Mouse (Mus musculus) bone marrow, adult 2 months (tissue): ENCODE measurements around the gene Mapk9. TPM values are rescaled to one million over a fixed set of nuclear protein-coding genes. Genes with fewer than 3 reads are reported as not detected.

ENCODE experiments used
- H3K27ac ChIP-seq: fragments of 200-500 bp; 2 replicates; pipeline ENCODE4 v1.5.1; 2012; ENCODE audit warnings: low read depth, mild to moderate bottlenecking, control low read depth, inconsistent platforms, low read length; ENCODE audit not compliant: control insufficient read depth, poor library complexity, insufficient read depth
- H3K4me1 ChIP-seq: fragments of 200-500 bp; 2 replicates; pipeline ENCODE4 v1.6.1; 2011; ENCODE audit warnings: low read length; ENCODE audit not compliant: control insufficient read depth, insufficient read depth
- H3K4me3 ChIP-seq: fragments of 200-500 bp; replicated peaks from 2 replicates; pipeline ENCODE3; 2011; ENCODE audit warnings: mild to moderate bottlenecking, low read depth, low read length, control low read depth; ENCODE audit not compliant: control insufficient read depth
- CTCF ChIP-seq: fragments of 200-500 bp; IDR thresholded peaks from 2 replicates; pipeline ENCODE4 v1.5.1; 2011; ENCODE audit warnings: low read length, control low read depth; ENCODE audit not compliant: control insufficient read depth, insufficient read depth
- POLR2A ChIP-seq: fragments of 200-500 bp; IDR thresholded peaks from 2 replicates; pipeline ENCODE4 v1.6.1; 2011; ENCODE audit warnings: low read depth, mild to moderate bottlenecking, control low read depth, low read length, borderline replicate concordance; ENCODE audit not compliant: control insufficient read depth
- WGBS: fragments of 180-500 bp; shearing (Covaris S2); methylation state at CpG from one replicate; pipeline ENCODE4 v1.1.7; 2018; 5-methylcytosine and 5-hydroxymethylcytosine counted together
- polyA plus RNA-seq: library from polyadenylated mRNA; stranded (reverse); fragments of >200 nt; gene quantifications from 2 replicates; pipeline ENCODE4 v1.2.4, GENCODE M21; 2011; ENCODE audit warnings: low replicate concordance; ENCODE audit not compliant: missing spikeins, insufficient read depth, insufficient read length

Mapk9 gene
- polyA plus RNA-seq, 1 experiment: 15.2 TPM

- no peak for TF ChIP-seq POLR2A
- TF ChIP-seq CTCF: no peak
- WGBS: 67% methylated on average over 5 of the region's 5 CpGs
- Histone ChIP-seq H3K4me3 (no peak overlapping the region), H3K27ac (no peak overlapping the region), H3K4me1 (no peaks in the 10 kb centered on the region)
Measured at GRCm38 (mm10) chr11:49891993-49892392, 45.4 kb downstream of the Mapk9 start.

DNA sequence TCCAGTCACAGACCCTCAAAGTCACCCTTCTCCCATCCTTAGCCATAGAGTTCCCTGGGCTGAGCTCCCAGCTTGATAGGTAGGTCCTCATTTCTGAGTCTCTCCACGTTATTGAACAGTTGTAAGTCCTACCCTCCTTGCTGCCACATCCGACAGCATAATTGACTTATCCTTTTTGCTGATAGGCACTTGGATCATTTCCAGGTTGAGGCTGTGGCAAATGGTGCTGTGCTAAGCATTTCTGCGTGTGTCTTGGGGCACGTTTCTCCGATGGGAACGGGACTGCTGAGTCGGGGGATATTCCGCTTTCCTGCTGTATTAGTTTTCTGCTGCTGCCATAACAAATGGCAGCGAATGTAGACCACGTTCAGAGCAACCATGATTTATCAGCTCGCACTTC, 47.3 kb downstream of the Mapk9 start:
- TF ChIP-seq CTCF: no peak
- no peak for TF ChIP-seq POLR2A
- Histone ChIP-seq H3K4me1 (no peaks in the 10 kb centered on the region), H3K4me3 (no peak overlapping the region), H3K27ac (no peak overlapping the region)
- WGBS: 69% methylated on average over 11 of the region's 11 CpGs

GRCm38 (mm10) chr11:49895966-49896590, 49.5 kb downstream of the Mapk9 start:
- WGBS: 11% methylated on average over 6 of the region's 6 CpGs
- Histone ChIP-seq H3K4me3 (no peak overlapping the region), H3K4me1 (no peaks in the 10 kb centered on the region), H3K27ac (no peak overlapping the region)
- no peak for TF ChIP-seq CTCF
- TF ChIP-seq POLR2A: no peak

DNA sequence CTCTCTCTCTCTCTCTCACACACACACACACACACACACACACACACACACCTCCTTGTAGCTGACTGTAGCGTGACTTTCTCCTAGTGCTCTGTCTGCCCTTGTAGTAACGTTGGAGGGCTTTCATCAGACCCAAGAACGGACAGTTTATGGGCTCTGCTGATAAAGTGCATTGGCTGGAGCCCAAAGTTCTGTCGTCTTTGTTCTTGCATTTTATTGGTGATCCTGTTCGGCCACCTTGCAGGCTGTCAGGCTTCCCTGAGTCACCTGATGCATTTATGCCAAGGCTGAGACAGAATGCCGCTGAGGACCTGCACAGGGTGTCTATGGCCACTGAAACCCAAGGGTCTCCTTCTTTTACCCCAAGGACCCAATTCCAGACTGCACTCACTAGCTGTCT, 53.5 kb downstream of the Mapk9 start:
- Histone ChIP-seq H3K4me3 (no peak overlapping the region), H3K4me1 (no peaks in the 10 kb centered on the region), H3K27ac (no peak overlapping the region)
- whole genome bisulfite sequencing: 20% methylated on average over 6 of the region's 6 CpGs
- TF ChIP-seq CTCF (no peak), POLR2A (no peak)

DNA sequence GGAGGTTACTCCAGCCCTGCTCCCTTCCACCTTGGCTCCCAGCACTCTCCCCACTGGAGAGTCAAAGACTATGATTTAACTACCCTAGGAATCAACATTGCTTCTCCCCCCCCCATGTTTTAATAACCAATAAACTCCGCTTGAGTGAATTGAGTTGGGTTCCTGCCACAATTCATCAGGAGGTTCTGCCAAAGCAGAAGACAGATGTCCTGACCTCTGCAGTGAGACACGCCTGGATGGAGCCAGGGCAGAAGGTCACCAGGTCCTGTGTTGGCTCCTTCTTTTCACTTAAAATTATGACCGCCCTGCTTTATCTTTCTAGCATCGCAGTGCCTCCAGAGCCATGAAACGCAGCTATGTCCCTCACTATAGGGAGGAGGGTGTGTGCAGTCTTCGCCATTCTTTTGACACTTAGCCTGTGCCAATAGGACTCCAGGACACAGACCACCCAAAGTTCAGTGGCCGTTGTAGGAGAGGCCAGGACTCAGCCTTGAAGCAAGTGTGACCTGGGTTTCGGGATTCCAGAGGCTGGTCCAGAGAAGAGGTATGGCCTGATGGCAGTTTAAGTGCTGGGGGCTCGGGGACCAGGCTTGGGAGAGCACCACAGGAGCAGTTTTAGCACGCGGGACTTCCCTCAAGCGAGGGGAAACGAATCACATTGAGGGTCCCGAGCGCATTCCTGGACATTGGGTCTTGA, 54.6 kb downstream of the Mapk9 start:
- no peak overlapping the region for H3K4me3 ChIP-seq
- H3K4me1 ChIP-seq: no peaks in the 10 kb centered on the region
- 27% methylated on average over 15 of the region's 15 CpGs for WGBS
- no peak overlapping the region; the same call in 1 of the 2 replicates for H3K27ac ChIP-seq
- TF ChIP-seq POLR2A (no peak), CTCF (no peak)

- WGBS: 5% methylated on average over 99 of the region's 99 CpGs
- Histone ChIP-seq H3K27ac (no peak within 1 kb of the TSS; the same call in 1 of the 2 replicates), H3K4me3 (no peak within 1 kb of the TSS), H3K4me1 (no peaks in the 10 kb centered on the region)
- peak; percentile 66 for TF ChIP-seq CTCF
- no peak for TF ChIP-seq POLR2A
Measured at GRCm38 (mm10) chr11:49901659-49902458, 55.3 kb downstream of the Mapk9 start, which contains the start of gene Rasgef1c. Rasgef1c (plus strand) TSS chr11:49901835.

GRCm38 (mm10) chr11:49903333-49903732, 56.8 kb downstream of the Mapk9 start:
- Histone ChIP-seq H3K4me1 (no peaks in the 10 kb centered on the region), H3K4me3 (no peak overlapping the region)
- 9% methylated on average over 7 of the region's 7 CpGs for WGBS

GRCm38 (mm10) chr11:49918521-49919180, 72.1 kb downstream of the Mapk9 start:
- TF ChIP-seq CTCF (no peak), POLR2A (no peak)
- Histone ChIP-seq H3K27ac (no peak overlapping the region), H3K4me3 (no peak overlapping the region), H3K4me1 (no peaks in the 10 kb centered on the region; the same call in 1 of the 2 replicates)
- WGBS: 63% methylated on average over 15 of the region's 15 CpGs

More at GRCm38 (mm10) chr11:49903333-49903732, 56.8 kb downstream of the Mapk9 start:
- H3K27ac ChIP-seq: no peak overlapping the region
- TF ChIP-seq CTCF (peak; percentile 74), POLR2A (no peak)
